Mouse (Mus musculus) bone marrow macrophage, adult 2 months (primary cell): ENCODE results near the gene Mrs2.

Experiments used
- CTCF ChIP-seq: IDR thresholded peaks from 2 replicates; pipeline ENCODE4 v1.5.1; 2012; ENCODE audit warnings: low read depth, mild to moderate bottlenecking, low read length, moderate library complexity
- POLR2A ChIP-seq: IDR thresholded peaks from 2 replicates; pipeline ENCODE4 v1.6.1; 2012; ENCODE audit warnings: mild to moderate bottlenecking, low read depth, low read length, borderline replicate concordance

DNA sequence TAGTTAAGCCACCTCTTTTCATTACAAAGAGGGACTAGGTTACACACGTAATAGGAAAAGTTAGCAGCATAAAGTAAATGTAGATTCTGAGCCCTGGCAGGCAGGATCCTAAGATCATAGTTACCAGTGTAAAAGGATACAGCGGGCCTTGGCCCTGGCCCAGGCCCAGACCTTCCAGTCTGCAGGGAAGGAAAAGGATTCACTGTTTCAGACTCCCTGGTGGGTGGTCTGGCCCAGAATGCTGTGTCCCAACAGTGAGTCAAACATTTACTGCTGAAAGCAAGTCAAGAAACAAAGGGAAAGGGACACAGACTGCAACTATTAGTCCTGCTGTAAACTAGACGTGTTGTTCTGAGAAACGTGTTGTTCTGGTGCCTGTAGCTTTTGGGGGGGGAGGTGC is 74.6 kb downstream of the Mrs2 start:
- TF ChIP-seq POLR2A (no peak), CTCF (no peak)
